Mouse (Mus musculus) kidney, adult 2 months (tissue): ENCODE results near the gene Lonp2.

Experiments
- CTCF ChIP-seq: fragments of 200-500 bp; conservative IDR thresholded peaks from 2 replicates; pipeline ENCODE4 v1.5.1; 2011; ENCODE audit warnings: low read depth, mild to moderate bottlenecking, control low read depth, low read length, moderate library complexity, mixed read lengths; ENCODE audit not compliant: insufficient read depth, insufficient read length
- POLR2A ChIP-seq: fragments of 200-500 bp; IDR thresholded peaks from one replicate; pipeline ENCODE4 v1.6.1; 2011; ENCODE audit warnings: low read depth, low read length, control low read depth

- no peak for TF ChIP-seq CTCF
- no peak for TF ChIP-seq POLR2A
These were observed 23.9 kb downstream of the Lonp2 start for GRCm38 (mm10) chr8:86647771-86648170.
